Mouse (Mus musculus) G1E (cell line): ENCODE results near the gene Tanc2.

Experiments used
- CTCF ChIP-seq: IDR thresholded peaks from 2 replicates; pipeline ENCODE4 v1.5.1; 2012; ENCODE audit warnings: low read depth, low read length, inconsistent platforms, mixed read lengths
- GATA1 ChIP-seq: IDR thresholded peaks from 2 replicates; pipeline ENCODE4 v1.6.1; 2012; ENCODE audit warnings: borderline replicate concordance, low read length, inconsistent platforms, mixed read lengths
- POLR2AphosphoS5 ChIP-seq: IDR thresholded peaks from 2 replicates; pipeline ENCODE4 v1.6.1; 2012; ENCODE audit warnings: low read depth, low read length, inconsistent platforms; ENCODE audit not compliant: insufficient replicate concordance
- TAL1 ChIP-seq: conservative IDR thresholded peaks from 2 replicates; pipeline ENCODE4 v1.6.1; 2012; ENCODE audit warnings: low read depth, low read length, inconsistent platforms, mixed read lengths

DNA sequence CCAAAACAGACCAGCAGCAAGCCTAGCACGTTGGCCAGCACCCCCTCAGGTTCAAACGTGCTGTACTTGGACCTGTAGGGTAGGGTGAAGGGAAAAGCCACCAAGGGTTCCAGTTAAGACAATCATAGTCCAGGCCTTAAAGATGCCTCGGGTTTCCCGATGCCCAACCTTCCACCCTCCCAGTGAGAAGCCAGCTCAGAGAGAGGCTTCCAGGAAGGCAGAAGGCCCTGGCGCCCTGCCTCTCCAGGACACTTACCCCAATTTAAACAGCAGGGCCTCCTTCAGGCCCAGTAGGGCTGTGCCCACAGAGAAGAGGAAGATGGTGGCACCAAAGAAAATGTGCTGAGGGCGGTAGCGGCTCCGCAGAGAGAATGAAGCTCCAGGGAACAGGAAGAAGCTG is 345.7 kb downstream of the Tanc2 start:
- no peak for TF ChIP-seq CTCF
- no peak for TF ChIP-seq GATA1
- no peak for TF ChIP-seq POLR2AphosphoS5
- TF ChIP-seq TAL1: no peak
